Mouse (Mus musculus) thymus, adult 2 months (tissue): ENCODE measurements at regions not wholly inside any gene's neighbourhood (a gene's known extent, or its start where the extent isn't known, plus 50 kb on each side); places are given as distances from the start of the nearest gene placed in this dataset.

ENCODE experiments used
- DNase-seq: peaks from one replicate; pipeline ENCODE4 v3.0.0; 2021
- H3K27ac ChIP-seq: fragments of 200-500 bp; 2 replicates; pipeline ENCODE4 v1.5.1; 2012; ENCODE audit warnings: low read length, control low read depth; ENCODE audit not compliant: control insufficient read depth, insufficient read depth
- H3K27me3 ChIP-seq: fragments of 200-500 bp; 2 replicates; pipeline ENCODE4 v1.6.1; 2012; ENCODE audit warnings: mild to moderate bottlenecking, low read length, moderate library complexity, mixed read lengths; ENCODE audit not compliant: control insufficient read depth, insufficient read depth
- H3K36me3 ChIP-seq: fragments of 200-500 bp; 2 replicates; pipeline ENCODE4 v1.6.1; 2012; ENCODE audit warnings: mild to moderate bottlenecking, low read length, moderate library complexity; ENCODE audit not compliant: control insufficient read depth, insufficient read depth
- H3K4me1 ChIP-seq: fragments of 200-500 bp; replicated peaks from 2 replicates; pipeline ENCODE4 v1.6.1; 2012; ENCODE audit warnings: low read length; ENCODE audit not compliant: control insufficient read depth, insufficient read depth
- H3K4me3 ChIP-seq: fragments of 200-500 bp; 2 replicates; pipeline ENCODE4 v1.5.1; 2012; ENCODE audit warnings: mild to moderate bottlenecking, low read length, control low read depth, moderate library complexity; ENCODE audit not compliant: control insufficient read depth, insufficient read depth
- CTCF ChIP-seq: fragments of 200-500 bp; IDR thresholded peaks from 2 replicates; pipeline ENCODE4 v1.5.1; 2012; ENCODE audit warnings: mild to moderate bottlenecking, control low read depth, low read length, moderate library complexity, borderline replicate concordance; ENCODE audit not compliant: control insufficient read depth, poor library complexity, insufficient read depth; ENCODE audit errors: extremely low read depth
- POLR2A ChIP-seq: fragments of 200-500 bp; IDR thresholded peaks from 2 replicates; pipeline ENCODE4 v1.6.1; 2012; ENCODE audit warnings: mild to moderate bottlenecking, low read length, control low read depth, moderate library complexity; ENCODE audit not compliant: control insufficient read depth, poor library complexity, insufficient read depth; ENCODE audit errors: extremely low read depth
- WGBS: fragments of 180-500 bp; shearing (Covaris S2); methylation state at CpG from one replicate; pipeline ENCODE4 v1.1.7; 2018; 5-methylcytosine and 5-hydroxymethylcytosine counted together

- H3K27me3 ChIP-seq, result no peaks in the 10 kb centered on the region
- H3K4me1 ChIP-seq, result no peaks in the 10 kb centered on the region
- WGBS, result 83% methylated on average over 5 of the region's 5 CpGs
- H3K36me3 ChIP-seq, result no peaks in the 10 kb centered on the region
- H3K4me3 ChIP-seq, result no peak overlapping the region
- H3K27ac ChIP-seq, result no peak overlapping the region
- TF ChIP-seq POLR2A, result no peak
- no peak for TF ChIP-seq CTCF
- DNase-seq, result no peak
Observed at GRCm38 (mm10) chr3:53969000-53969641, 105.5 kb upstream of the Ufm1 start.

GRCm38 (mm10) chr3:53965142-53965541 lies 101.5 kb upstream of the Ufm1 start:
- H3K27me3 ChIP-seq, result no peaks in the 10 kb centered on the region
- no peak overlapping the region for H3K27ac ChIP-seq
- WGBS, result 88% methylated on average over 5 of the region's 5 CpGs
- TF ChIP-seq POLR2A (no peak), CTCF (no peak)
- no peaks in the 10 kb centered on the region for H3K36me3 ChIP-seq
- no peak overlapping the region for H3K4me3 ChIP-seq
- H3K4me1 ChIP-seq, result no peaks in the 10 kb centered on the region
- DNase-seq, result no peak

DNA sequence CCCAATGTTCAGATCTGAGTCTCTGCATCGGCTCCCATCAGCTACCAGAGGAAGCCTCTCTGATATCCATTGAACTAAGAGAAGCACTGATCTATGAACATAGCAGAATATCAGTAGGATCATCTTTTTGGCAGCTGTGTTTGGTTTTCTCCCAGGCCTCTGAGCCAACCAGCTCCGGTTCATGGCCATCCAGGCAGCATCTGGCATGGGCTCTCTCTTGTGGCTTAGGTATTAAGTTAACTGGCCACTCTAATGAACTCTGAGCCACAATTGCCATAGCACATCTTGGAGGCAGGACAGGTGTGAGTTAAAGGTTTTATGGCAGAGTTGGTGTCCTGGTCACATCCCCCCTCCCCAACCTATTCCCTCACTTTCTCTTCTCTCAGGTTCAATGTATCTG lies 90.2 kb upstream of the Ufm1 start:
- Histone ChIP-seq H3K27me3 (no peaks in the 10 kb centered on the region), H3K4me1 (no peaks in the 10 kb centered on the region), H3K4me3 (no peak overlapping the region), H3K36me3 (no peaks in the 10 kb centered on the region), H3K27ac (no peak overlapping the region)
- 94% methylated on average over 2 of the region's 2 CpGs for WGBS
- no peak for TF ChIP-seq CTCF
- no peak for TF ChIP-seq POLR2A
- no peak for DNase-seq

- WGBS, result 91% methylated on average over 3 of the region's 3 CpGs
- DNase-seq, result no peak
Observed at GRCm38 (mm10) chr3:53939684-53940189, 76.1 kb upstream of the Ufm1 start.

DNA sequence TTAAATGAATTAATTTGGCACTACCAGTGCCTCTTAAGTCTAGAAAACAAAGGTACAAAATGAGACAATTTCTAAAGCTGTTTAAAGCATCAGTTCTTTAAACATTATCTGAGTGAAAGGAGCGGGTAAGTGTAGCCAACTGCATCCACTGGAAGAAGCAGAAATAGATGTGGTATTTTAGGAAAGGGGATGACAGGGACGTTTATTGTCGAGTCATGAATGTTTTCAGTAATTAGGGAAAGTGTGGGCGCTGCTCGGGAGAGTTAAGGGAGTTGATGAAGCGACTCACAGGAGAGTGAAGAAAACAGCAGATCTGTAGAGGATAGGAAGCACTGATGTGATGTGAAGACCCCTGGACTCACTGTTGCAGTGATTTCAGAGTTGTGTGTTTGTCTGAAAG lies 68.1 kb upstream of the Ufm1 start:
- DNase-seq, result no peak
- no peaks in the 10 kb centered on the region for H3K4me1 ChIP-seq
- TF ChIP-seq CTCF, result no peak
- no peak for TF ChIP-seq POLR2A
- H3K27ac ChIP-seq, result no peak overlapping the region
- no peak overlapping the region for H3K4me3 ChIP-seq
- 79% methylated on average over 6 of the region's 6 CpGs for WGBS
- no peaks in the 10 kb centered on the region for H3K36me3 ChIP-seq
- no peaks in the 10 kb centered on the region for H3K27me3 ChIP-seq

More at GRCm38 (mm10) chr3:53939684-53940189, 76.1 kb upstream of the Ufm1 start:
- no peak overlapping the region for H3K4me3 ChIP-seq
- TF ChIP-seq CTCF, result no peak
- no peak for TF ChIP-seq POLR2A
- no peak overlapping the region for H3K27ac ChIP-seq
- H3K4me1 ChIP-seq, result no peaks in the 10 kb centered on the region
- no peaks in the 10 kb centered on the region for H3K27me3 ChIP-seq
- H3K36me3 ChIP-seq, result no peaks in the 10 kb centered on the region

GRCm38 (mm10) chr3:53919941-53920340 lies 56.3 kb upstream of the Ufm1 start:
- Histone ChIP-seq H3K4me1 (no peaks in the 10 kb centered on the region), H3K4me3 (no peak overlapping the region), H3K36me3 (no peaks in the 10 kb centered on the region), H3K27me3 (no peaks in the 10 kb centered on the region), H3K27ac (no peak overlapping the region)
- 96% methylated on average over 2 of the region's 2 CpGs for WGBS
- TF ChIP-seq CTCF (no peak), POLR2A (no peak)
- no peak for DNase-seq
